Mouse (Mus musculus): ENCODE data around the gene Tor2a. TPM values are rescaled to one million over a fixed set of nuclear protein-coding genes. Genes with fewer than 3 reads are reported as not detected.

The Tor2a gene
- polyA plus RNA-seq (2017; shearing (Covaris generic)), result 10 to 100 TPM; 69.8 to 78.7 TPM

GRCm38 (mm10) chr2:32757056-32757845, at the start of gene Tor2a:
Tor2a (plus strand) TSS chr2:32757234.

GRCm38 (mm10) chr2:32712934-32713817, 43.9 kb upstream of the Tor2a start, which contains the start of gene Cdk9:
Cdk9 (minus strand) TSS chr2:32713076.

GRCm38 (mm10) chr2:32720681-32721229, 36.3 kb upstream of the Tor2a start, which contains the start of gene Sh2d3c:
Sh2d3c (plus strand) TSS chr2:32721055.

GRCm38 (mm10) chr2:32740916-32741272, 16.1 kb upstream of the Tor2a start, which contains the start of gene 6330409D20Rik:
6330409D20Rik (minus strand) TSS chr2:32741016.

GRCm38 (mm10) chr2:32775359-32776074, 18.5 kb downstream of the Tor2a start, which contains the start of the genes Ttc16 and Ptrh1:
Ttc16 (minus strand) TSS chr2:32775633.
Ptrh1 (plus strand) TSS chr2:32775786.

GRCm38 (mm10) chr2:32784048-32784681, 27.1 kb downstream of the Tor2a start, which contains the start of gene Cfap157:
Cfap157 (minus strand) TSS chr2:32784428.

Other genes starting within 250 kb of the Tor2a start
- 100 to 1,000 TPM; 118 to 128 TPM for gene Fam102a, start 221.9 kb upstream of the Tor2a start, polyA plus RNA-seq (2017; shearing (Covaris generic))
- gene Dpm2, start 186.4 kb upstream of the Tor2a start, polyA plus RNA-seq (2017; shearing (Covaris generic)), result 100 to 1,000 TPM; 117 to 126 TPM
- gene Pip5kl1, start 182.4 kb upstream of the Tor2a start, polyA plus RNA-seq (2017; shearing (Covaris generic)), result under 1 TPM in 1 of 2 experiments, not detected in 1; 0.52 TPM
- gene 9430097D07Rik, start 181.6 kb upstream of the Tor2a start, polyA plus RNA-seq (2017; shearing (Covaris generic)), result not detected
- gene St6galnac4, start 170.1 kb upstream of the Tor2a start, polyA plus RNA-seq (2017; shearing (Covaris generic)), result 10 to 100 TPM; 39.3 to 52.8 TPM
- 1 to 10 TPM; 5.8 to 6.5 TPM for gene St6galnac6, start 157.5 kb upstream of the Tor2a start, polyA plus RNA-seq (2017; shearing (Covaris generic))
- gene Ak1, start 135.5 kb upstream of the Tor2a start, polyA plus RNA-seq (2017; shearing (Covaris generic)), result under 1 TPM in 1 of 2 experiments, not detected in 1; 0.13 TPM
- gene Eng, start 110.6 kb upstream of the Tor2a start, polyA plus RNA-seq (2017; shearing (Covaris generic)), result under 1 TPM in 1 of 2 experiments, not detected in 1; 0.80 TPM
- gene Fpgs, start 53.1 kb upstream of the Tor2a start, polyA plus RNA-seq (2017; shearing (Covaris generic)), result 10 to 100 TPM; 11.0 to 16.7 TPM
- gene Cdk9, start 44.2 kb upstream of the Tor2a start, polyA plus RNA-seq (2017; shearing (Covaris generic)), result 100 to 1,000 TPM; 173 to 181 TPM
- 100 to 1,000 TPM; 105 to 112 TPM for gene Sh2d3c, start 36.2 kb upstream of the Tor2a start, polyA plus RNA-seq (2017; shearing (Covaris generic))
- under 1 TPM; 0.48 to 0.95 TPM for gene 6330409D20Rik, start 16.2 kb upstream of the Tor2a start, polyA plus RNA-seq (2017; shearing (Covaris generic))
- 1 to 10 TPM in 1 of 2 experiments, under 1 TPM in 1; 0.79 to 3.5 TPM for gene Ttc16, start 18.4 kb downstream of the Tor2a start, polyA plus RNA-seq (2017; shearing (Covaris generic))
- 1 to 10 TPM; 2.9 to 4.3 TPM for gene Ptrh1, start 18.6 kb downstream of the Tor2a start, polyA plus RNA-seq (2017; shearing (Covaris generic))
- gene Cfap157, start 27.2 kb downstream of the Tor2a start, polyA plus RNA-seq (2017; shearing (Covaris generic)), result under 1 TPM; 0.15 to 0.39 TPM
- gene Stxbp1, start 90.0 kb downstream of the Tor2a start, polyA plus RNA-seq (2017; shearing (Covaris generic)), result 1 to 10 TPM; 2.8 to 3.4 TPM
- gene Fam129b, start 118.9 kb downstream of the Tor2a start, polyA plus RNA-seq (2017; shearing (Covaris generic)), result 1 to 10 TPM; 2.3 to 8.5 TPM
- gene Rpl12, start 204.3 kb downstream of the Tor2a start, polyA plus RNA-seq (2017; shearing (Covaris generic)), result 10 to 100 TPM; 17.8 to 46.7 TPM
- gene Lrsam1, start 204.4 kb downstream of the Tor2a start, polyA plus RNA-seq (2017; shearing (Covaris generic)), result 10 to 100 TPM in 1 of 2 experiments, 1 to 10 TPM in 1; 2.8 to 10.7 TPM
- gene Slc2a8, start 224.8 kb downstream of the Tor2a start, polyA plus RNA-seq (2017; shearing (Covaris generic)), result 1 to 10 TPM; 8.5 to 9.2 TPM